Mouse (Mus musculus) midbrain, embryonic 10.5 days (tissue): ENCODE measurements around the gene Pla2g16. TPM values are rescaled to one million over a fixed set of nuclear protein-coding genes. Genes with fewer than 3 reads are reported as not detected.

Source experiments
- DNase-seq: peaks from one replicate; pipeline ENCODE4 v3.0.0-alpha.2; 2017; ENCODE audit warnings: low spot score
- H3K27ac ChIP-seq: fragments of 300-500 bp; sonication (generic); replicated peaks from 2 replicates; pipeline ENCODE4 v1.5.1; 2016; ENCODE audit warnings: mild to moderate bottlenecking
- H3K27me3 ChIP-seq: fragments of 300-500 bp; sonication (generic); 2 replicates; pipeline ENCODE4 v1.6.1; 2016; ENCODE audit warnings: low read depth, mild to moderate bottlenecking; ENCODE audit not compliant: poor library complexity, severe bottlenecking
- H3K36me3 ChIP-seq: fragments of 300-500 bp; sonication (generic); 2 replicates; pipeline ENCODE4 v1.6.1; 2016; ENCODE audit warnings: mild to moderate bottlenecking, moderate library complexity
- H3K4me1 ChIP-seq: fragments of 300-500 bp; sonication (generic); 2 replicates; pipeline ENCODE4 v1.6.1; 2016
- H3K4me3 ChIP-seq: fragments of 300-500 bp; sonication (generic); 2 replicates; pipeline ENCODE4 v1.5.1; 2016; ENCODE audit warnings: mild to moderate bottlenecking, moderate library complexity
- H3K9me3 ChIP-seq: fragments of 300-500 bp; sonication (generic); replicated peaks from 2 replicates; pipeline ENCODE4 v1.6.1; 2016; ENCODE audit warnings: mild to moderate bottlenecking
- WGBS: fragments of 180-500 bp; shearing (Covaris S2); methylation state at CpG from one replicate; pipeline ENCODE4 v1.1.7; 2016; 5-methylcytosine and 5-hydroxymethylcytosine counted together
- polyA plus RNA-seq: library from polyadenylated mRNA; unstranded; fragments of >200 nt; fragmentation: Nextera tagmentation; extraction: Ambion mirVana; gene quantifications from 2 replicates; pipeline ENCODE4 v1.2.1, GENCODE M21; 2016

The Pla2g16 gene
- 3.3 and 4.2 TPM in 2 replicates for polyA plus RNA-seq

- Histone ChIP-seq H3K9me3 (no peaks in the 10 kb centered on the region), H3K36me3 (no peaks in the 10 kb centered on the region), H3K27ac (peak within 1 kb of the TSS; percentile 71), H3K4me1 (peaks cover 14% of the 10 kb centered on the region), H3K4me3 (peak within 1 kb of the TSS; percentile 64), H3K27me3 (peaks cover 33% of the 10 kb centered on the region)
- peak; percentile 63 for DNase-seq
- 1% methylated on average over 27 of the region's 27 CpGs for WGBS
Measured at GRCm38 (mm10) chr19:7557328-7557822, at the start of gene Pla2g16. Gene Pla2g16, plus strand, starts transcription at chr19:7557459.

GRCm38 (mm10) chr19:7508026-7508425 lies 49.2 kb upstream of the Pla2g16 start:
- WGBS: 73% methylated on average over 4 of the region's 4 CpGs
- no peak for DNase-seq
- no peaks in the 10 kb centered on the region for H3K4me1 ChIP-seq

GRCm38 (mm10) chr19:7516437-7516836 lies 40.8 kb upstream of the Pla2g16 start:
- Histone ChIP-seq H3K4me1 (no peaks in the 10 kb centered on the region), H3K9me3 (no peaks in the 10 kb centered on the region), H3K4me3 (no peak overlapping the region), H3K36me3 (peaks cover 47% of the 10 kb centered on the region), H3K27me3 (no peaks in the 10 kb centered on the region), H3K27ac (no peak overlapping the region)
- no peak for DNase-seq
- 91% methylated on average over 1 of the region's 1 CpGs for WGBS

More at GRCm38 (mm10) chr19:7508026-7508425, 49.2 kb upstream of the Pla2g16 start:
- H3K36me3 ChIP-seq: peaks cover 21% of the 10 kb centered on the region
- no peaks in the 10 kb centered on the region for H3K9me3 ChIP-seq
- no peaks in the 10 kb centered on the region for H3K27me3 ChIP-seq
- H3K27ac ChIP-seq: no peak overlapping the region
- no peak overlapping the region for H3K4me3 ChIP-seq

- 93% methylated on average over 3 of the region's 3 CpGs for WGBS
- DNase-seq: no peak
- no peaks in the 10 kb centered on the region; the same call in 1 of the 2 replicates for H3K9me3 ChIP-seq
- peaks cover 62% of the 10 kb centered on the region for H3K36me3 ChIP-seq
- H3K4me1 ChIP-seq: no peaks in the 10 kb centered on the region
- H3K27ac ChIP-seq: no peak overlapping the region
- no peaks in the 10 kb centered on the region for H3K27me3 ChIP-seq
- H3K4me3 ChIP-seq: no peak overlapping the region
Measured at GRCm38 (mm10) chr19:7521619-7522018, 35.6 kb upstream of the Pla2g16 start.

GRCm38 (mm10) chr19:7522856-7523255 lies 34.4 kb upstream of the Pla2g16 start:
- Histone ChIP-seq H3K36me3 (peaks cover 55% of the 10 kb centered on the region), H3K27ac (no peak overlapping the region), H3K27me3 (no peaks in the 10 kb centered on the region), H3K9me3 (no peaks in the 10 kb centered on the region; the same call in 1 of the 2 replicates), H3K4me3 (no peak overlapping the region), H3K4me1 (no peaks in the 10 kb centered on the region)
- WGBS: 98% methylated on average over 2 of the region's 2 CpGs
- no peak for DNase-seq

- H3K9me3 ChIP-seq: no peaks in the 10 kb centered on the region; the same call in 1 of the 2 replicates
- H3K36me3 ChIP-seq: peaks cover 52% of the 10 kb centered on the region
- WGBS: 96% methylated on average over 1 of the region's 1 CpGs
- H3K4me1 ChIP-seq: no peaks in the 10 kb centered on the region
- H3K27me3 ChIP-seq: no peaks in the 10 kb centered on the region
- no peak for DNase-seq
- no peak overlapping the region for H3K4me3 ChIP-seq
- no peak overlapping the region for H3K27ac ChIP-seq
Measured at GRCm38 (mm10) chr19:7523292-7523691, 34.0 kb upstream of the Pla2g16 start.

GRCm38 (mm10) chr19:7523781-7524180 lies 33.5 kb upstream of the Pla2g16 start:
- H3K36me3 ChIP-seq: peaks cover 47% of the 10 kb centered on the region
- no peak overlapping the region for H3K4me3 ChIP-seq
- H3K27ac ChIP-seq: no peak overlapping the region
- H3K27me3 ChIP-seq: no peaks in the 10 kb centered on the region
- H3K4me1 ChIP-seq: no peaks in the 10 kb centered on the region
- H3K9me3 ChIP-seq: no peaks in the 10 kb centered on the region; the same call in 1 of the 2 replicates
- no peak for DNase-seq

GRCm38 (mm10) chr19:7524879-7525278 lies 32.4 kb upstream of the Pla2g16 start:
- Histone ChIP-seq H3K36me3 (peaks cover 42% of the 10 kb centered on the region), H3K9me3 (no peaks in the 10 kb centered on the region; the same call in 1 of the 2 replicates), H3K4me3 (no peak overlapping the region), H3K27me3 (no peaks in the 10 kb centered on the region), H3K27ac (no peak overlapping the region), H3K4me1 (no peaks in the 10 kb centered on the region)
- DNase-seq: no peak
- 83% methylated on average over 3 of the region's 3 CpGs for WGBS

GRCm38 (mm10) chr19:7528639-7529428 lies 28.4 kb upstream of the Pla2g16 start:
- 62% methylated on average over 7 of the region's 7 CpGs for WGBS

GRCm38 (mm10) chr19:7531906-7532305 lies 25.4 kb upstream of the Pla2g16 start:
- no peak for DNase-seq
- 91% methylated on average over 5 of the region's 5 CpGs for WGBS
- Histone ChIP-seq H3K9me3 (no peaks in the 10 kb centered on the region), H3K27me3 (no peaks in the 10 kb centered on the region), H3K4me1 (no peaks in the 10 kb centered on the region), H3K27ac (no peak overlapping the region), H3K4me3 (no peak overlapping the region), H3K36me3 (peaks cover 46% of the 10 kb centered on the region)

More at GRCm38 (mm10) chr19:7528639-7529428, 28.4 kb upstream of the Pla2g16 start:
- DNase-seq: peak; percentile 41
- Histone ChIP-seq H3K4me3 (no peak overlapping the region), H3K27me3 (no peaks in the 10 kb centered on the region), H3K4me1 (no peaks in the 10 kb centered on the region), H3K9me3 (no peaks in the 10 kb centered on the region), H3K36me3 (peaks cover 43% of the 10 kb centered on the region), H3K27ac (no peak overlapping the region)

- WGBS: 91% methylated on average over 5 of the region's 5 CpGs
- no peaks in the 10 kb centered on the region for H3K27me3 ChIP-seq
- H3K9me3 ChIP-seq: no peaks in the 10 kb centered on the region
- DNase-seq: no peak
- no peaks in the 10 kb centered on the region for H3K4me1 ChIP-seq
- H3K27ac ChIP-seq: no peak overlapping the region
- peaks cover 42% of the 10 kb centered on the region for H3K36me3 ChIP-seq
- no peak overlapping the region for H3K4me3 ChIP-seq
Measured at GRCm38 (mm10) chr19:7533891-7534290, 23.4 kb upstream of the Pla2g16 start.

GRCm38 (mm10) chr19:7548924-7549323 lies 8.3 kb upstream of the Pla2g16 start:
- Histone ChIP-seq H3K36me3 (no peaks in the 10 kb centered on the region), H3K4me1 (no peaks in the 10 kb centered on the region)
- WGBS: 92% methylated on average over 3 of the region's 3 CpGs

More at GRCm38 (mm10) chr19:7548924-7549323, 8.3 kb upstream of the Pla2g16 start:
- Histone ChIP-seq H3K27ac (no peak overlapping the region), H3K27me3 (no peaks in the 10 kb centered on the region), H3K4me3 (no peak overlapping the region), H3K9me3 (peaks cover 3% of the 10 kb centered on the region; the same call in 1 of the 2 replicates)
- DNase-seq: no peak
